Mouse (Mus musculus) retina, postnatal 1 day (tissue): ENCODE results near the gene Gpat3.

Experiments
- DNase-seq: peaks from one replicate; pipeline ENCODE4 v3.0.0-alpha.2; 2012

The Gpat3 gene

DNA sequence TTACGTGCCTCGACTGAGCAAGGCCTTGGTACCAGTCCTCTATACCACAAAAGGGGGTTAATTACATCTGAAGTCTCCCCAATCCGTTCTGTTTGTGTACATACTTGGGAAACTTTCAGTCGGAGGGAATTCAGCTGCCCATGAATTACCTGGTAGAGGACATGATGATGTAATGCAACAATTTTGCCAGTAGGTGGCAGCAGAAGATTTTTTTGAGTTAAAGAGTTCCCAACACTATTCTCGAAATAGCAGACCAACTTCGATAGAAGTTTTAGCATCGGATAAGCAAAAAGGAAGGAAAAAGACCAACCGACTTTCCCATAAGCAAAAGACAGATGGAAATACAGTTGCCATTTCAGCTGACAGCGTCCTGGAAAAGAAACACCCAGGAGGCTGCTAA is 73.6 kb downstream of the Gpat3 start:
- DNase-seq, result peak; percentile 78

DNA sequence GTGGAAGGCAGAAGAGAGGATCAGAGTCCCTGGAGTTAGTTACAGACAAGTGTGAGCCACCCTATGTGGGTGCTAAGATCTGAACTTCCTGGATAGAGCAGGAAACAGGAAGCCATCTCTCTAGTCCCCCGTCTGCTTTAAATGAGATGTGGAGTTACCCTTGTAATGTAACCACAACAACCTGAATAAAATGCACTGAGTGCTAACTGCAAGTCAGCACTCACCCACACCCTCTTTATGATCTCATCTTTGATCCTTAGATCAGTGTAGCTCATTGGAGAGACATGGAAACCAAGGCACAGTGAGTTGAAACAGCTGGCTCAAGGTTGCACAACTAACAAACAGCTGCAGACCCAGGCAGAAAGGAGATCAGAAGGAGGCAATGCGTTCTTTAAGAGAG is 84.2 kb downstream of the Gpat3 start:
- DNase-seq, result no peak

GRCm38 (mm10) chr5:100943716-100944115 is 98.2 kb downstream of the Gpat3 start:
- no peak for DNase-seq

DNA sequence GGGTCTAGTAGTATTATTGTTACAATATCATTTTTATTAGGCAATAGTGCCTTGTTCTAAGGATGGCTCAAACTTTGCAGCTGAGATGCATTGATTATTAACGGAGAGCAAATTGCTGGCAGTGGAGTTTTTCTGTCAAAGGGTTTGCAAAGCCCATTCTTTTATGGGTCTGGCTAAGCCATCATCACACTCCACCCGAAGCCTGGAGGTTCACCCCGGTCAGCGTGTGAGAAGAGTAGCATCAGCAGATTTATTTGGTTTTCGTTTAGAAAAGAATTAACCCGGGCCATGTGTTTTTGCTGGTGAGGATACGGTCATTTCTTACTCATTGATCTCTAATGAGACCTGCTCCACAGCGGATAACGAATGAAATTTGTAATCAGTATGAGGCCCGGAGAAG is 99.8 kb downstream of the Gpat3 start:
- no peak for DNase-seq
